Mouse (Mus musculus) embryonic facial prominence, embryonic 15.5 days (tissue): ENCODE results near the gene Tns3. TPM values are rescaled to one million over a fixed set of nuclear protein-coding genes. Genes with fewer than 3 reads are reported as not detected.

Experiments
- ATAC-seq: fragments of 200-750 bp; cut with Nextera tagmentation; 2 replicates; pipeline ENCODE4 v1.8.0; 2017; ENCODE audit warnings: low read depth, moderate TSS enrichment; ENCODE audit not compliant: insufficient number of reproducible peaks, low FRiP score, low TSS enrichment
- H3K27ac ChIP-seq: fragments of 300-500 bp; sonication (generic); replicated peaks from 2 replicates; pipeline ENCODE4 v1.5.1; 2015; ENCODE audit warnings: mild to moderate bottlenecking, inconsistent platforms
- H3K27me3 ChIP-seq: fragments of 300-500 bp; sonication (generic); 2 replicates; pipeline ENCODE4 v1.6.1; 2015; ENCODE audit warnings: inconsistent platforms
- H3K36me3 ChIP-seq: fragments of 300-500 bp; sonication (generic); 2 replicates; pipeline ENCODE4 v1.6.1; 2015; ENCODE audit warnings: mild to moderate bottlenecking, inconsistent platforms
- H3K4me1 ChIP-seq: fragments of 300-500 bp; sonication (generic); 2 replicates; pipeline ENCODE4 v1.6.1; 2015; ENCODE audit warnings: inconsistent platforms
- H3K4me2 ChIP-seq: fragments of 300-500 bp; sonication (generic); replicated peaks from 2 replicates; pipeline ENCODE4 v1.6.1; 2015; ENCODE audit warnings: mild to moderate bottlenecking, inconsistent platforms
- H3K4me3 ChIP-seq: fragments of 300-500 bp; sonication (generic); replicated peaks from 2 replicates; pipeline ENCODE4 v1.5.1; 2015; ENCODE audit warnings: mild to moderate bottlenecking, inconsistent platforms
- H3K9ac ChIP-seq: fragments of 300-500 bp; sonication (generic); 2 replicates; pipeline ENCODE4 v1.6.1; 2015; ENCODE audit warnings: inconsistent platforms
- H3K9me3 ChIP-seq: fragments of 300-500 bp; sonication (generic); replicated peaks from 2 replicates; pipeline ENCODE4 v1.6.1; 2016; ENCODE audit warnings: inconsistent platforms
- WGBS: fragments of 180-500 bp; shearing (Covaris S2); methylation state at CpG from one replicate; pipeline ENCODE4 v1.1.7; 2015; 5-methylcytosine and 5-hydroxymethylcytosine counted together
- polyA plus RNA-seq: library from polyadenylated mRNA; unstranded; fragments of >200 nt; fragmentation: Nextera tagmentation; extraction: Ambion mirVana; gene quantifications from 2 replicates; pipeline ENCODE4 v1.2.1, GENCODE M21; 2015

Tns3 gene
- polyA plus RNA-seq, 1 experiment from 2014 or later, result 23.4 TPM

GRCm38 (mm10) chr11:8574562-8574961 is 89.8 kb downstream of the Tns3 start:
- Histone ChIP-seq H3K27me3 (no peaks in the 10 kb centered on the region), H3K36me3 (peaks cover 5% of the 10 kb centered on the region; the same call in 1 of the 2 replicates), H3K27ac (no peak overlapping the region), H3K4me1 (0 out of 2 replicates have a peak, but pooled peaks cover 8% of the 10 kb centered on the region), H3K9me3 (no peaks in the 10 kb centered on the region), H3K4me3 (no peak overlapping the region), H3K4me2 (no peak overlapping the region), H3K9ac (no peak overlapping the region)
- WGBS, result 81% methylated on average over 6 of the region's 6 CpGs
- no peak for ATAC-seq

- peaks cover 5% of the 10 kb centered on the region; the same call in 1 of the 2 replicates for H3K36me3 ChIP-seq
- no peaks in the 10 kb centered on the region for H3K27me3 ChIP-seq
- no peak overlapping the region for H3K27ac ChIP-seq
- 88% methylated on average over 7 of the region's 7 CpGs for WGBS
- H3K4me1 ChIP-seq, result peaks cover 15% of the 10 kb centered on the region
- ATAC-seq, result no peak
- H3K4me2 ChIP-seq, result no peak overlapping the region
- H3K4me3 ChIP-seq, result no peak overlapping the region
- no peaks in the 10 kb centered on the region for H3K9me3 ChIP-seq
- H3K9ac ChIP-seq, result no peak overlapping the region
Measured at GRCm38 (mm10) chr11:8572762-8573161, 91.6 kb downstream of the Tns3 start.

GRCm38 (mm10) chr11:8569232-8570028 is 94.9 kb downstream of the Tns3 start:
- Histone ChIP-seq H3K4me1 (peaks cover 20% of the 10 kb centered on the region), H3K36me3 (peaks cover 5% of the 10 kb centered on the region), H3K4me2 (no peak overlapping the region), H3K4me3 (no peak overlapping the region), H3K9me3 (no peaks in the 10 kb centered on the region), H3K9ac (no peak overlapping the region), H3K27me3 (no peaks in the 10 kb centered on the region), H3K27ac (no peak overlapping the region)
- ATAC-seq, result no peak
- WGBS, result 27% methylated on average over 7 of the region's 7 CpGs

- Histone ChIP-seq H3K9me3 (no peaks in the 10 kb centered on the region), H3K4me1 (peaks cover 20% of the 10 kb centered on the region), H3K36me3 (peaks cover 5% of the 10 kb centered on the region), H3K4me3 (no peak overlapping the region), H3K27me3 (no peaks in the 10 kb centered on the region), H3K27ac (no peak overlapping the region), H3K4me2 (no peak overlapping the region), H3K9ac (no peak overlapping the region)
- ATAC-seq, result no peak
- WGBS, result 64% methylated on average over 7 of the region's 7 CpGs
Measured at GRCm38 (mm10) chr11:8568829-8569228, 95.5 kb downstream of the Tns3 start.

- H3K27ac ChIP-seq, result no peak overlapping the region
- no peak overlapping the region for H3K4me2 ChIP-seq
- H3K9ac ChIP-seq, result no peak overlapping the region
- H3K27me3 ChIP-seq, result no peaks in the 10 kb centered on the region
- peaks cover 5% of the 10 kb centered on the region for H3K36me3 ChIP-seq
- WGBS, result 82% methylated on average over 3 of the region's 3 CpGs
- H3K4me1 ChIP-seq, result peaks cover 20% of the 10 kb centered on the region
- no peak for ATAC-seq
- no peak overlapping the region for H3K4me3 ChIP-seq
- H3K9me3 ChIP-seq, result no peaks in the 10 kb centered on the region
Measured at GRCm38 (mm10) chr11:8566250-8566853, 98.0 kb downstream of the Tns3 start.

GRCm38 (mm10) chr11:8558761-8559282 is 105.5 kb downstream of the Tns3 start:
- WGBS, result 73% methylated on average over 12 of the region's 12 CpGs

GRCm38 (mm10) chr11:8558258-8558657 is 106.1 kb downstream of the Tns3 start:
- WGBS, result 67% methylated on average over 9 of the region's 9 CpGs
- Histone ChIP-seq H3K9me3 (no peaks in the 10 kb centered on the region), H3K9ac (no peak overlapping the region), H3K27ac (no peak overlapping the region; the same call in 1 of the 2 replicates), H3K4me3 (no peak overlapping the region), H3K36me3 (no peaks in the 10 kb centered on the region), H3K4me1 (peaks cover 23% of the 10 kb centered on the region), H3K4me2 (no peak overlapping the region), H3K27me3 (no peaks in the 10 kb centered on the region)
- no peak for ATAC-seq

More at GRCm38 (mm10) chr11:8558761-8559282, 105.5 kb downstream of the Tns3 start:
- Histone ChIP-seq H3K27ac (no peak overlapping the region; the same call in 1 of the 2 replicates), H3K36me3 (no peaks in the 10 kb centered on the region), H3K4me2 (no peak overlapping the region), H3K4me1 (peaks cover 23% of the 10 kb centered on the region), H3K9ac (no peak overlapping the region), H3K9me3 (no peaks in the 10 kb centered on the region), H3K4me3 (no peak overlapping the region), H3K27me3 (no peaks in the 10 kb centered on the region)
- no peak for ATAC-seq

- peaks cover 23% of the 10 kb centered on the region for H3K4me1 ChIP-seq
- peak; percentile 32 for ATAC-seq
- no peak overlapping the region for H3K27ac ChIP-seq
- H3K9ac ChIP-seq, result no peak overlapping the region
- no peaks in the 10 kb centered on the region for H3K36me3 ChIP-seq
- H3K9me3 ChIP-seq, result no peaks in the 10 kb centered on the region
- H3K4me3 ChIP-seq, result no peak overlapping the region
- no peak overlapping the region for H3K4me2 ChIP-seq
- 52% methylated on average over 9 of the region's 9 CpGs for WGBS
- no peaks in the 10 kb centered on the region for H3K27me3 ChIP-seq
Measured at GRCm38 (mm10) chr11:8557006-8557405, 107.3 kb downstream of the Tns3 start.

- H3K4me2 ChIP-seq, result no peak overlapping the region
- no peak overlapping the region for H3K4me3 ChIP-seq
- no peak overlapping the region for H3K9ac ChIP-seq
- WGBS, result 83% methylated on average over 5 of the region's 5 CpGs
- no peak overlapping the region for H3K27ac ChIP-seq
- ATAC-seq, result no peak
- no peaks in the 10 kb centered on the region for H3K9me3 ChIP-seq
- H3K4me1 ChIP-seq, result no peaks in the 10 kb centered on the region
- H3K36me3 ChIP-seq, result peaks cover 14% of the 10 kb centered on the region
- H3K27me3 ChIP-seq, result no peaks in the 10 kb centered on the region
Measured at GRCm38 (mm10) chr11:8551710-8552109, 112.6 kb downstream of the Tns3 start.

GRCm38 (mm10) chr11:8547661-8548060 is 116.7 kb downstream of the Tns3 start:
- ATAC-seq, result no peak
- Histone ChIP-seq H3K4me1 (0 out of 2 replicates have a peak, but pooled peaks cover 7% of the 10 kb centered on the region), H3K4me3 (no peak overlapping the region), H3K36me3 (peaks cover 17% of the 10 kb centered on the region), H3K27ac (no peak overlapping the region), H3K9ac (no peak overlapping the region), H3K4me2 (no peak overlapping the region), H3K27me3 (no peaks in the 10 kb centered on the region), H3K9me3 (no peaks in the 10 kb centered on the region)
- WGBS, result 40% methylated on average over 5 of the region's 5 CpGs

GRCm38 (mm10) chr11:8545798-8546197 is 118.5 kb downstream of the Tns3 start:
- peaks cover 25% of the 10 kb centered on the region for H3K4me1 ChIP-seq
- H3K27ac ChIP-seq, result no peak overlapping the region
- no peak overlapping the region for H3K9ac ChIP-seq
- H3K27me3 ChIP-seq, result no peaks in the 10 kb centered on the region
- no peak overlapping the region for H3K4me3 ChIP-seq
- 86% methylated on average over 1 of the region's 1 CpGs for WGBS
- no peak for ATAC-seq
- H3K9me3 ChIP-seq, result no peaks in the 10 kb centered on the region
- H3K36me3 ChIP-seq, result peaks cover 9% of the 10 kb centered on the region
- H3K4me2 ChIP-seq, result no peak overlapping the region
